Mouse (Mus musculus): ENCODE data around the gene N4bp1.

- TF ChIP-seq CTCF (IDR thresholded peaks at IDR 0.05; ENCODE audit: low read depth) (no peak), EP300 (IDR thresholded peaks at IDR 0.05; ENCODE audit: low read depth) (no peak)
Observed at GRCm38 (mm10) chr8:86917689-86918088, 32.6 kb upstream of the N4bp1 start.
